Mouse (Mus musculus): ENCODE results near the gene Stap2.

Gene Stap2

GRCm38 (mm10) chr17:56007444-56008355 lies 2.3 kb upstream of the Stap2 start:
- in situ Hi-C loops (cut with MboI, MseI), result loop anchor here (5.0 kb wide), 2 partner anchors 1385 to 1865 kb away; no protein-coding TSS in a partner anchor

- in situ Hi-C loops (cut with MboI, MseI), result loop anchor here (5.0 kb wide), 2 partner anchors 1385 to 1865 kb away; no protein-coding TSS in a partner anchor
Observed at GRCm38 (mm10) chr17:56006956-56007355, 1.6 kb upstream of the Stap2 start.

GRCm38 (mm10) chr17:56003000-56003399 lies 2.4 kb downstream of the Stap2 start:
- in situ Hi-C loops (cut with MboI, MseI), result no loop called here

- in situ Hi-C loops (cut with MboI, MseI), result loop anchor here in 1 of 2 experiments (10.0 kb wide), 1 partner anchor 1555 kb away; no protein-coding TSS in a partner anchor
Observed at GRCm38 (mm10) chr17:55999794-56000499, 5.4 kb downstream of the Stap2 start.

- in situ Hi-C loops (cut with MboI, MseI), result loop anchor here in 1 of 2 experiments (10.0 kb wide), 1 partner anchor 1559 kb away; no protein-coding TSS in a partner anchor
Observed at GRCm38 (mm10) chr17:55996007-55996406, 9.4 kb downstream of the Stap2 start.

GRCm38 (mm10) chr17:55990278-55990898 lies 15.0 kb downstream of the Stap2 start:
- in situ Hi-C loops (cut with MboI, MseI), result loop anchor here in 1 of 2 experiments (10.0 kb wide), 1 partner anchor 1564 kb away; no protein-coding TSS in a partner anchor

- in situ Hi-C loops (cut with MboI, MseI), result loop anchor here in 1 of 2 experiments (10.0 kb wide), 1 partner anchor 911 kb away; no protein-coding TSS in a partner anchor
Observed at GRCm38 (mm10) chr17:55986030-55986961, 19.1 kb downstream of the Stap2 start, which contains the start of gene Fsd1. Gene Fsd1 (plus strand): TSS chr17:55986509.

- in situ Hi-C loops (cut with MboI, MseI), result loop anchor here in 1 of 2 experiments (10.0 kb wide), 1 partner anchor 1912 kb away; no protein-coding TSS in a partner anchor
Observed at GRCm38 (mm10) chr17:55977301-55977700, 28.1 kb downstream of the Stap2 start.

- in situ Hi-C loops (cut with MboI, MseI), result loop anchor here in 1 of 2 experiments (10.0 kb wide), 1 partner anchor 1912 kb away; no protein-coding TSS in a partner anchor
Observed at GRCm38 (mm10) chr17:55976255-55976862, 29.0 kb downstream of the Stap2 start.

- in situ Hi-C loops (cut with MboI, MseI), result loop anchor here in 1 of 2 experiments (10.0 kb wide), 1 partner anchor 1907 kb away; no protein-coding TSS in a partner anchor
Observed at GRCm38 (mm10) chr17:55971453-55971852, 33.9 kb downstream of the Stap2 start.

GRCm38 (mm10) chr17:55969966-55970891 lies 35.2 kb downstream of the Stap2 start, which contains the start of gene Shd:
Gene Shd (plus strand): TSS chr17:55970467.
- in situ Hi-C loops (cut with MboI, MseI), result loop anchor here (10.0 kb wide), 3 partner anchors 45 to 1905 kb away; no protein-coding TSS in a partner anchor

GRCm38 (mm10) chr17:55969560-55969959 lies 35.8 kb downstream of the Stap2 start:
- in situ Hi-C loops (cut with MboI, MseI), result loop anchor here (10.0 kb wide), 2 partner anchors 45 to 1055 kb away; no protein-coding TSS in a partner anchor

GRCm38 (mm10) chr17:55968210-55968609 lies 37.2 kb downstream of the Stap2 start:
- in situ Hi-C loops (cut with MboI, MseI), result loop anchor here (10.0 kb wide), 2 partner anchors 47 to 1057 kb away; no protein-coding TSS in a partner anchor

GRCm38 (mm10) chr17:55967186-55967585 lies 38.2 kb downstream of the Stap2 start:
- in situ Hi-C loops (cut with MboI, MseI), result loop anchor here (10.0 kb wide), 2 partner anchors 48 to 1058 kb away; no protein-coding TSS in a partner anchor

- in situ Hi-C loops (cut with MboI, MseI), result loop anchor here (10.0 kb wide), 2 partner anchors 50 to 1060 kb away; no protein-coding TSS in a partner anchor
Observed at GRCm38 (mm10) chr17:55964996-55965395, 40.4 kb downstream of the Stap2 start.

- in situ Hi-C loops (cut with MboI, MseI), result loop anchor here (10.0 kb wide), 2 partner anchors 50 to 1060 kb away; no protein-coding TSS in a partner anchor
Observed at GRCm38 (mm10) chr17:55964496-55964895, 40.9 kb downstream of the Stap2 start.

GRCm38 (mm10) chr17:55963171-55963570 lies 42.2 kb downstream of the Stap2 start:
- in situ Hi-C loops (cut with MboI, MseI), result loop anchor here (10.0 kb wide), 2 partner anchors 52 to 1062 kb away; no protein-coding TSS in a partner anchor

- in situ Hi-C loops (cut with MboI, MseI), result loop anchor here (10.0 kb wide), 2 partner anchors 53 to 1063 kb away; no protein-coding TSS in a partner anchor
Observed at GRCm38 (mm10) chr17:55961631-55962030, 43.8 kb downstream of the Stap2 start.
